Mouse (Mus musculus) C2C12 (cell line): ENCODE measurements at regions not wholly inside any gene's neighbourhood (a gene's known extent, or its start where the extent isn't known, plus 50 kb on each side); places are given as distances from the start of the nearest gene placed in this dataset.

Experiments used
- H3K27me3 ChIP-seq: one replicate; pipeline ENCODE4 v1.6.1; 2011; ENCODE audit not compliant: control insufficient read depth, insufficient read depth, insufficient read length
- H3K36me3 ChIP-seq: one replicate; pipeline ENCODE4 v1.6.1; 2011; ENCODE audit not compliant: control insufficient read depth, insufficient read depth
- H3K4me3 ChIP-seq: one replicate; pipeline ENCODE4 v1.5.1; 2011; ENCODE audit warnings: mild to moderate bottlenecking, control low read depth; ENCODE audit not compliant: poor library complexity, insufficient read depth, severe bottlenecking
- H3K79me2 ChIP-seq: one replicate; pipeline ENCODE4 v1.6.1; 2011; ENCODE audit not compliant: control insufficient read depth, insufficient read depth
- H3K79me3 ChIP-seq: one replicate; pipeline ENCODE4 v1.6.1; 2011; ENCODE audit warnings: low read depth, control low read depth
- H3ac ChIP-seq: one replicate; pipeline ENCODE3; 2011; ENCODE audit warnings: low read depth; ENCODE audit not compliant: control insufficient read depth, insufficient read length
- CEBPB ChIP-seq: IDR thresholded peaks from one replicate; pipeline ENCODE4 v1.6.1; 2011; ENCODE audit warnings: low read depth, mild to moderate bottlenecking, control low read depth, moderate library complexity
- CTCF ChIP-seq: IDR thresholded peaks from one replicate; pipeline ENCODE4 v1.5.1; 2011; ENCODE audit not compliant: control insufficient read depth, insufficient read depth, insufficient read length
- FOSL1 ChIP-seq: IDR thresholded peaks from one replicate; pipeline ENCODE4 v1.8.0; 2011; ENCODE audit warnings: mild to moderate bottlenecking, low read length; ENCODE audit not compliant: poor library complexity, insufficient read depth, severe bottlenecking
- MAX ChIP-seq: IDR thresholded peaks from one replicate; pipeline ENCODE4 v1.6.1; 2011; ENCODE audit warnings: mild to moderate bottlenecking, control low read depth
- MYOD1 ChIP-seq: IDR thresholded peaks from one replicate; pipeline ENCODE4 v1.6.1; 2011; ENCODE audit warnings: low read depth; ENCODE audit not compliant: control insufficient read depth, insufficient read length
- MYOG ChIP-seq: IDR thresholded peaks from one replicate; pipeline ENCODE4 v1.6.1; 2011; ENCODE audit not compliant: control insufficient read depth, insufficient read length; ENCODE audit errors: extremely low read depth
- USF1 ChIP-seq: IDR thresholded peaks from one replicate; pipeline ENCODE4 v1.6.1; 2011; ENCODE audit warnings: low read depth, mild to moderate bottlenecking, control low read depth, moderate library complexity

- no peaks in the 10 kb centered on the region for H3K79me3 ChIP-seq
- no peak for TF ChIP-seq FOSL1
- no peak for TF ChIP-seq CTCF
- no peak for TF ChIP-seq MYOG
- no peak for TF ChIP-seq MAX
- no peak for TF ChIP-seq CEBPB
- TF ChIP-seq MYOD1, result no peak
- TF ChIP-seq USF1, result no peak
- H3K36me3 ChIP-seq, result no peaks in the 10 kb centered on the region
Measured at GRCm38 (mm10) chr9:116232386-116232785, 57.2 kb upstream of the Tgfbr2 start.

GRCm38 (mm10) chr9:116231351-116232311 lies 56.5 kb upstream of the Tgfbr2 start:
- Histone ChIP-seq H3K36me3 (no peaks in the 10 kb centered on the region), H3K27me3 (no peaks in the 10 kb centered on the region), H3K79me3 (no peaks in the 10 kb centered on the region), H3K79me2 (no peaks in the 10 kb centered on the region), H3K4me3 (no peak overlapping the region), H3ac (no peak overlapping the region)
- no peak for TF ChIP-seq USF1
- TF ChIP-seq MYOD1, result no peak
- TF ChIP-seq MYOG, result no peak
- no peak for TF ChIP-seq FOSL1
- no peak for TF ChIP-seq CEBPB
- no peak for TF ChIP-seq CTCF
- no peak for TF ChIP-seq MAX

More at GRCm38 (mm10) chr9:116232386-116232785, 57.2 kb upstream of the Tgfbr2 start:
- no peak overlapping the region for H3ac ChIP-seq
- H3K79me2 ChIP-seq, result no peaks in the 10 kb centered on the region
- H3K4me3 ChIP-seq, result no peak overlapping the region
- no peaks in the 10 kb centered on the region for H3K27me3 ChIP-seq

- H3K79me2 ChIP-seq, result no peaks in the 10 kb centered on the region
- no peaks in the 10 kb centered on the region for H3K36me3 ChIP-seq
- TF ChIP-seq MAX, result no peak
- no peak for TF ChIP-seq MYOD1
- no peak for TF ChIP-seq MYOG
- no peak for TF ChIP-seq FOSL1
- no peak for TF ChIP-seq CTCF
- TF ChIP-seq USF1, result no peak
- TF ChIP-seq CEBPB, result no peak
- no peaks in the 10 kb centered on the region for H3K79me3 ChIP-seq
- no peak overlapping the region for H3ac ChIP-seq
- H3K27me3 ChIP-seq, result no peaks in the 10 kb centered on the region
- no peak overlapping the region for H3K4me3 ChIP-seq
Measured at GRCm38 (mm10) chr9:116230346-116230745, 55.2 kb upstream of the Tgfbr2 start.

- H3K27me3 ChIP-seq, result no peaks in the 10 kb centered on the region
- no peak overlapping the region for H3K4me3 ChIP-seq
- H3K36me3 ChIP-seq, result no peaks in the 10 kb centered on the region
- H3K79me3 ChIP-seq, result no peaks in the 10 kb centered on the region
- H3ac ChIP-seq, result no peak overlapping the region
- TF ChIP-seq MAX (no peak), USF1 (no peak), FOSL1 (no peak), CTCF (no peak), MYOG (no peak), MYOD1 (no peak), CEBPB (no peak)
- no peaks in the 10 kb centered on the region for H3K79me2 ChIP-seq
Measured at GRCm38 (mm10) chr9:116228443-116228842, 53.3 kb upstream of the Tgfbr2 start.

GRCm38 (mm10) chr9:116227738-116228137 lies 52.6 kb upstream of the Tgfbr2 start:
- Histone ChIP-seq H3K27me3 (no peaks in the 10 kb centered on the region), H3K36me3 (no peaks in the 10 kb centered on the region), H3ac (no peak overlapping the region), H3K4me3 (no peak overlapping the region), H3K79me2 (no peaks in the 10 kb centered on the region), H3K79me3 (no peaks in the 10 kb centered on the region)
- no peak for TF ChIP-seq MYOG
- TF ChIP-seq CEBPB, result no peak
- TF ChIP-seq USF1, result no peak
- no peak for TF ChIP-seq MYOD1
- no peak for TF ChIP-seq CTCF
- TF ChIP-seq MAX, result no peak
- TF ChIP-seq FOSL1, result no peak
